Mouse (Mus musculus) c-Kit-positive CD71-negative TER-119-negative erythroid progenitor cells, embryonic 14.5 days (primary cell): ENCODE data around the gene Myo3b.

Experiments used
- DNase-seq: peaks from one replicate; pipeline ENCODE4 v3.0.0-alpha.2; 2013; ENCODE audit warnings: low read depth

Myo3b gene

DNA sequence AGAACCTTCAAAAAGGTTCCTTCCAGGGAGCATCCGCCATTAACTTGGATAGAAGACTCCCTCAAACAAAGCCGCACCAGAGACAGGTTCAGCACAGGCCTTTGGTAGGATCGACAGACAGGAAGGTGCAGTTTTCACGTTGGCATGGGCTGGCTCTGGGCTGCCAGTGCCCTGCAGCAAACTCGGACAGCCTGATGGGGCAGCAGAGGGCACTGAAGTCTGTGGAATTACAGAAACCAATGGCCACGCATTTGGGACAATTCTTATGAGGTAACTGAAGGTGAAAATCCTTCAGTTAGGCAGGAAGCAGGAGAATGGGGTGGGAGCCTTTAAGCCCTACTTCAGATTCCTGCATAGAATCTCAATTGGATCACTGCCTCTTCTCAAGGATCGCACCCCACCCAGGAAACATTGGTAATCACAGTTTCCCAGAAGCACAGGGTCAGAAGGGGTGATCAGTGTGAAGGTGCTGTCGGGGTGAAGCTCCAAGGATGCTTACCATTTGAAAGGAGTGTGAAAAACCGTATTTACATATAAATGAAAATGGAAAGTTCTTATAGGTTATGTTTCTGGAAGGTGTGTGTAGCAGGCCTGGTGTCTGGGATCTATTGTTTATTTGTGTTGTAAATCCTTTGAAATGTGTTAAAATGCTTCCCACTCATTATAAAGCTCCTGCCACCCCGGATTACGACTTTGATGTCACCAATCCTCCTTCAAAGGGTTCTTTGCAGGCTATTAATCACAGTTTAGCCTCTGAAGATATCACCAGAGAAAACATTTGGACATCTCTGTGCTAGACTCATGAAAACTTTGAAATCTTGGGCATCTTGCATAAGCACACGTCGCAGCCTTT is 239.7 kb downstream of the Myo3b start:
- no peak for DNase-seq

DNA sequence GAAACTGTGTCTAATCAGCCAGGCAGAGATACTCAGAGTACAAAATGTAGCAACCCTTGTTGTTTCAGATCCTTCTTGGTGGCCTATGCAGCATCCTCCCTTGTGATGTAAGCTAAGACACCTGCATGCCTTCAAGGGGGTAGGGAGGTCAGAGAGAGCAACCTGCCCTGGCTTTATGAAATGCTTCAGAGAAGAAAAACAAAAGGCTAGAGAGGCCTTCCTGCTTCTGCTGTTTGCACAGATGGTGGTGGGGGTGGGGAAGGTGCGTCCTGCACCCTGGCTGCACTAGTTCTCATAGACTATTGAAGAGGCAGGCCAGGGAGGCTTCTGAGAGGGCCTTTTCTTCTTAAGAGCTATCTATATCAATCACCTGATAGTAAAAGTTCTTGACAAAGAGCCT is 245.2 kb downstream of the Myo3b start:
- no peak for DNase-seq

- no peak for DNase-seq
Observed at GRCm38 (mm10) chr2:70291063-70291462, 252.1 kb downstream of the Myo3b start.

DNA sequence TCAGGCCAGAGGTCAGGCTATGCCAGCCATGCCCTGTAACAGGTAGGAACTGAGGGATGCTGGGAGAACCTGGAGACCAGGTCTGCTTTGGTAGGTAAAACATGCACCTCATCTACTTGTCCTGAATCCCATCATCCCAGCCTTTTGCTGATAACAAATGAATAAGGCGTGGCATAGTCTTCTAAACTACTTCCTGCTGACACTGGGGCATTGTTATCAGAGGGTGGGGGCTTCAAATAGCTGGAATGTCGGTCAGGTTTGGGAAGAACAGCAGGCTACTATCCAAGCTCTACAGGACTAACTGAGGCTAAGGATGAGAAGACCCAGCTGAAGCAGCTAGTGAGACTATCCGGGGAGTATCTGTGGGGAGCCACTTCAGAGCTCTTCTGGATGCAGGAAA is 253.8 kb downstream of the Myo3b start:
- DNase-seq: no peak

GRCm38 (mm10) chr2:70302905-70303304 is 264.0 kb downstream of the Myo3b start:
- no peak for DNase-seq

GRCm38 (mm10) chr2:70315125-70315524 is 276.2 kb downstream of the Myo3b start:
- DNase-seq: no peak

- DNase-seq: no peak
Observed at GRCm38 (mm10) chr2:70315734-70316133, 276.8 kb downstream of the Myo3b start.

GRCm38 (mm10) chr2:70317850-70318249 is 278.9 kb downstream of the Myo3b start:
- DNase-seq: no peak

DNA sequence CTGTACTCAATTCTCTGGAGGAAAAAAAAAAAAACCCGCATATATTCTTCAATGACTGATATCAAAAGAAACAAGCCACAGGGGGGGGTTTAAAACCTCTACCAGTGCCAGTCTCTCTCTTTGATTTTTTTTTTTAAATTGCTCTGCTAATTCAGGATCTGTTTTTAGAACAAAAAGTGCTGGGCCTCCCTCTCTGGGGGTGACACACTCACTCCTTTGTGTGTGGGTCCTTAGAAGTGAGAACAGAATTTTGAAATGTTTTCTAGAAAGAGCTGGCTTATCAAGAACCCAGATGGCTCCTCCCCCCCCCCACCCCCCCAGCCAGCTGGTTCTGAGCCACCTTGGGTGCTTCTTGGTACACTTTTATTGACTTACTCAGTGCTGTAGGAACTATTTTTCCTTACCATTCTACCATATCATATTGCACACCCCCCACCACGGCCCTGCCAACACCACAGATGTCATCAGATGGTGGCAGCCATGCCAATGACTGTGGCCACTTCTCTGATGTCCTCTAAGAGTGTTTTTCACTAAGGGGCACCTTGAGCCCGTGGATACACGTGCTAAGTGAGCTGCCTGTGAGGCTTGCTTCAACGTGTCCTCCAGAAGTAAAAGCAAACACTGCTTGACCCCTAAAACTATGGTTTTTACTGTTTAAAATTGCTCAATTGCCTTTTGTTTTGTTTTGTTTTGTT is 280.1 kb downstream of the Myo3b start:
- DNase-seq: no peak

DNA sequence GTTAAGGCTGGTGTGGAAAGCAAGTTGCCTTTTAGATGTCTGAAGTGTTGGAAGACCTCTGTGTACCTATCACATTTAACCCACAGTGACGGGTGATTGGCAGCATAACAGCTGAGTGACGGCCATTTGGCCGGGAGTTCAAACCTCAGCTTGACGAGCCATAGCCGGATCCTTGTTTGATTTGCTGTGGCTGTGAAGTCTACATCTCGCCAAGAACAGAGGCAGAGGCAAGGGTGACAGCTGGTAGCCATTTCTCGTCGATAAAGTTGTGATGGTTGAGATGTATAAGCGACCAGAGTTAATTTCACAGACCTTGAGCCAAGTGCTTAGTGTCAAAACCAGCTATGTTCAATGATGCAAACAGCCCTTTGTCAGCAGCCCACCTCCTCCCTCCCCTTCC is 283.8 kb downstream of the Myo3b start:
- no peak for DNase-seq

DNA sequence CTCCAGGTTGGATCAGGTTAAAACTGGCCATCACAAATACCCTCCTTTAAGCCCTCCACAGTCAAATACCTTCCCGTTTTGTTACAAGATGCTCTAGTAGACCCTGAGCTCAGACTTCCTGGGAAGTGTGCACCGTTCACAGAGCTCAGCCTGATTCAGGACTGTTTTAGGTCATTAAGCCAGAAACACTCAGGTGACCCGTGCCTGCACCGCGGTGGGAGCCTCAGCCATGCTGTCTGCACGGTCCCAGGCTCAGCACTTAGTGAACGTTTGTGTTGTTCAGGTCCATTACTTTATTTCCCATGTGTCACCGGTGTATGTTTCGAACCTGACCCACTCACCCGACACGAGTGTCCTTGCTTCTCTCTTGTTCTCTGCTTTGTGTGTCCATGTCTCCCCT is 288.7 kb downstream of the Myo3b start:
- no peak for DNase-seq

- no peak for DNase-seq
Observed at GRCm38 (mm10) chr2:70332905-70333304, 294.0 kb downstream of the Myo3b start.

DNA sequence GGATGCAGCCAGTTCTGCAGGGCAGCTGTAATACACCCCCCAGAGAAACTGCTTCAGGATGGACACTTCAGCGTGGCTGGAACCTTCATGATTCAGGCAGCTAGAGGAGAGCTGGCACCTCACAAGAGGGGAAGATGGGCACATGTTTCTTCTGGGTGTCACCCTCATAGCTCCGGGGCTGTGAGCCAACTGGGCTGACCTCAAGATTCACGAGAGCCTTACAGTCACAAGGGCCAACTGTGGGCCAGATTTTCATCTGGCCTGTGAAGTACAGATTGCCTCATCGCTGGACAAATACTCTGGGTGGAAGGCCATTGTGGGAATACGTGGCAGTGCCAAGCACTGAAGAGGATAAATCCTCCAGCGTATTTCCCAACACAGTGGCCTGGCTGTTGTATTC is 294.6 kb downstream of the Myo3b start:
- no peak for DNase-seq

GRCm38 (mm10) chr2:70336551-70336950 is 297.6 kb downstream of the Myo3b start:
- DNase-seq: no peak

- no peak for DNase-seq
Observed at GRCm38 (mm10) chr2:70337208-70337611, 298.3 kb downstream of the Myo3b start.

DNA sequence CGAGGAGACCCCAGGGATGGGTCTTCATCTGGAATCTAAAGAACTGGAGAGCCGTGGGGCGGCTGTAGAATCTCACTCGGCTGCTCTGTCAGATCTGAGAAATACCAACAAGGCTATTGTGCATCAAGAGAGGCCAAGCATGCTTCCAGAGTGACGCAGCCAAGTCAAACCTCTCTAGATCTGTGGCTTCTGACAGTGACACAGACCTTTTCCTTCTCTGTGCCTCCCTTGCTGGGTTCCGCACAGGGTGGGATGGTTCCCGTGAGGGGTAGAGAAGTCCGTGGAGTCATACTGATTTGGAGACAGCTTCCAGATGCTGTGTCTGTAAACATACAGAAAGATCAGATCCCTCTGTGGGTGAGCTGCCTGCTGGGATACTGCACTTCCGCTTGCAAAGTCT is 298.9 kb downstream of the Myo3b start:
- no peak for DNase-seq

DNA sequence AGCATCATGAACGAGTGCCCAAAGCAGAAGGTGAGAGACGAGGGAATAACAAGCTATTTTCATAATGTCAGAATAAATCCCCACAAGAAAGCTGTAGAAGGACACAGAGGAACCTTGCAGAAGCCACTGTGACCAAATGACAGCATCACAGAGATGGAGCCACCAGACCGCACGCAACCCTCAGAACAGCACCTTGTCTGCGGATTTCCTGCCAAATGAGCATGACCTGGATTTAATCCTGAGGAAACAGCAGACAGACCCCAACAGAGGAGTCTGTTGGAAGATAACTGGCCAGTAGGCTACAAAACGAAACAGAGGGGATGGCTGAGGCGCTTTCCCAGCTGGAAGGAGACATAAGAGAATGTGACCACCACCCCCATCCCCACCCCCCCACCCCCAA is 300.1 kb downstream of the Myo3b start:
- no peak for DNase-seq

GRCm38 (mm10) chr2:70339501-70339900 is 300.6 kb downstream of the Myo3b start:
- no peak for DNase-seq

DNA sequence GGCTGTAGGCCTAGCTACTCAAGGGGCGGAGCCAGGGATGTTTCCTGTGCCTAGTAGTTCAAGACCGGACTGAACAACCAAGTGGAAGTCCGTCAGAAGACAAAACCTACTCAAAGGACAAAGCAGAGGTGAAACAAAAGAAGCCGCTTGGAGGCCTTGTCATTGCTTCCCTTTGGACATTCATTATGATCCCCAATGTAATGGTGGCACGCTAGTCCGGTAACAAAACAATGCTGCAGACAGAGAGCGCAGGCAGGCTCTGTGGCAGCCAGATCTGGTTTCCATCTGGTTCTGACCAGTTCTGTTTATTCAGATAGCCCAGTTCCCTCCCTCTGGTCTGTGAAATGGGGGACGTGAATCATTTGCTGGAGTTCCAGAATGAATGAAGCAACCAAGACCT is 301.3 kb downstream of the Myo3b start:
- no peak for DNase-seq

- no peak for DNase-seq
Observed at GRCm38 (mm10) chr2:70345126-70345525, 306.2 kb downstream of the Myo3b start.

GRCm38 (mm10) chr2:70347511-70347910 is 308.6 kb downstream of the Myo3b start:
- no peak for DNase-seq

GRCm38 (mm10) chr2:70348793-70349553 is 310.0 kb downstream of the Myo3b start:
- no peak for DNase-seq
